Mouse (Mus musculus) liver, embryonic 14.5 days (tissue): ENCODE measurements around the gene Fbxw9.

Experiments used
- CTCF ChIP-seq: IDR thresholded peaks from 2 replicates; pipeline ENCODE4 v1.5.1; 2016; ENCODE audit warnings: antibody characterized with exemption, low read depth, control low read depth
- EP300 ChIP-seq: IDR thresholded peaks from 2 replicates; pipeline ENCODE4 v1.6.1; 2016; ENCODE audit warnings: antibody characterized with exemption, low read depth

DNA sequence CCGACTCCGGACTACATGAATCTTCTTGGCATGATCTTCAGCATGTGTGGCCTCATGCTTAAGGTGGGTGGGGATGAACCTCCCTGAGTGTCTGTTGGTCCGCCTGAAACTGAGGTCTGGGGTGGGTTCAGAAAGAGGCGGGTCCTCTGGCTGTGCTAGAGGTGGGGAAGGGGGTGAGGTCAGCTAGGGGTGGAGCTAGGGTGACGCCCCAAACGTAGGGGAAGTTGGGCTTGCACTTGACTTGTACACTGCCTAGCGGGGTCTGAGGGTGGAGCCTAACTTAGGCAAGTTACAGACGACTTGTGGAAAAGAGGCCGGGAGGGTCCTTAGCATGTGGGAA is 21.3 kb downstream of the Fbxw9 start, which contains the start of gene Wdr83:
- TF ChIP-seq CTCF (no peak), EP300 (no peak)
